Mouse (Mus musculus) regulatory T cell (primary cell): ENCODE data around the gene Apol7e.
"Not testable (repeated sequence)": the region's sequence is repeated elsewhere in the genome, so short reads cannot be mapped to it uniquely, and the experiment has no call there.

ENCODE experiments used
- in situ Hi-C: fragments of 300-600 bp; cut with MboI, MseI; formaldehyde crosslinking; loops from one replicate; pipeline ENCODE4 v1.15.1; 2025; ENCODE audit warnings: high pct_unique_total_duplicates

The Apol7e gene

GRCm38 (mm10) chr15:77698656-77699055 is at the start of gene Apol7e:
Gene Apol7e, plus strand, starts transcription at chr15:77698857.
- in situ Hi-C loops = not testable (repeated sequence)

- in situ Hi-C loops = loop anchor here (5.0 kb wide), 1 partner anchor 159 kb away; no protein-coding TSS in a partner anchor
Measured at GRCm38 (mm10) chr15:77651143-77651542, 47.5 kb upstream of the Apol7e start.

- in situ Hi-C loops = loop anchor here (5.0 kb wide), 2 partner anchors 52 to 187 kb away; no protein-coding TSS in a partner anchor
Measured at GRCm38 (mm10) chr15:77659773-77660172, 38.9 kb upstream of the Apol7e start.

GRCm38 (mm10) chr15:77661841-77662240 is 36.8 kb upstream of the Apol7e start:
- in situ Hi-C loops = loop anchor here (5.0 kb wide), 2 partner anchors 55 to 190 kb away; no protein-coding TSS in a partner anchor

GRCm38 (mm10) chr15:77674081-77674480 is 24.6 kb upstream of the Apol7e start:
- in situ Hi-C loops = not testable (repeated sequence)

GRCm38 (mm10) chr15:77683944-77684343 is 14.7 kb upstream of the Apol7e start:
- in situ Hi-C loops = not testable (repeated sequence)

GRCm38 (mm10) chr15:77691532-77692311 is 6.9 kb upstream of the Apol7e start:
- in situ Hi-C loops = loop anchor here (5.0 kb wide), 2 partner anchors 56 to 239 kb away; no protein-coding TSS in a partner anchor

GRCm38 (mm10) chr15:77694687-77695295 is 3.9 kb upstream of the Apol7e start:
- in situ Hi-C loops = loop anchor here (5.0 kb wide), 2 partner anchors 53 to 242 kb away; no protein-coding TSS in a partner anchor

- in situ Hi-C loops = loop anchor here (10.0 kb wide), 1 partner anchor 861 kb away; no protein-coding TSS in a partner anchor
Measured at GRCm38 (mm10) chr15:77705306-77705705, 6.6 kb downstream of the Apol7e start.

GRCm38 (mm10) chr15:77708936-77709335 is 10.3 kb downstream of the Apol7e start:
- in situ Hi-C loops = loop anchor here (10.0 kb wide), 1 partner anchor 864 kb away; no protein-coding TSS in a partner anchor

- in situ Hi-C loops = not testable (repeated sequence)
Measured at GRCm38 (mm10) chr15:77718240-77718639, 19.6 kb downstream of the Apol7e start.

- in situ Hi-C loops = not testable (repeated sequence)
Measured at GRCm38 (mm10) chr15:77721509-77721908, 22.9 kb downstream of the Apol7e start.

- in situ Hi-C loops = not testable (repeated sequence)
Measured at GRCm38 (mm10) chr15:77724208-77724911, 25.7 kb downstream of the Apol7e start.

GRCm38 (mm10) chr15:77725393-77726020 is 26.9 kb downstream of the Apol7e start:
- in situ Hi-C loops = not testable (repeated sequence)

- in situ Hi-C loops = not testable (repeated sequence)
Measured at GRCm38 (mm10) chr15:77727139-77727538, 28.5 kb downstream of the Apol7e start.

GRCm38 (mm10) chr15:77727745-77728144 is 29.1 kb downstream of the Apol7e start:
- in situ Hi-C loops = not testable (repeated sequence)

- in situ Hi-C loops = not testable (repeated sequence)
Measured at GRCm38 (mm10) chr15:77728739-77729138, 30.1 kb downstream of the Apol7e start, which contains the start of gene Apol9b. Gene Apol9b, plus strand, starts transcription at chr15:77729039.

GRCm38 (mm10) chr15:77731605-77732004 is 32.9 kb downstream of the Apol7e start:
- in situ Hi-C loops = no loop called here

- in situ Hi-C loops = not testable (repeated sequence)
Measured at GRCm38 (mm10) chr15:77732851-77733250, 34.2 kb downstream of the Apol7e start.

GRCm38 (mm10) chr15:77733380-77733779 is 34.7 kb downstream of the Apol7e start:
- in situ Hi-C loops = not testable (repeated sequence)

GRCm38 (mm10) chr15:77733903-77734302 is 35.2 kb downstream of the Apol7e start:
- in situ Hi-C loops = not testable (repeated sequence)
